Mouse (Mus musculus): ENCODE data around the gene Laptm5. TPM values are rescaled to one million over a fixed set of nuclear protein-coding genes. Genes with fewer than 3 reads are reported as not detected.

The Laptm5 gene
- polyA plus RNA-seq, 1 experiment = 79.0 TPM

- WGBS = 43% methylated on average over 3 of the region's 3 CpGs
- TF ChIP-seq CTCF (IDR thresholded peaks at IDR 0.05; ENCODE audit: extremely low read depth, insufficient read length, insufficient replicate concordance, low read depth, low read length) (no peak), POLR2A (IDR thresholded peaks at IDR 0.05; ENCODE audit: low read depth, low read length) (no peak)
- Histone ChIP-seq H3K36me3 (ENCODE audit: control insufficient read depth, insufficient read depth, low read length) (no peaks in the 10 kb centered on the region), H3K4me3 (ENCODE audit: low read depth, low read length) (no peak overlapping the region), H3K4me1 (ENCODE audit: control insufficient read depth, insufficient read depth, insufficient read length, low read length) (peaks cover 5% of the 10 kb centered on the region; the same call in 1 of the 2 replicates), H3K27me3 (ENCODE audit: control insufficient read depth, insufficient read depth, low read length) (no peaks in the 10 kb centered on the region), H3K27ac (ENCODE audit: insufficient read depth, low read depth, low read length) (peak overlapping the region; percentile 48)
Measured at GRCm38 (mm10) chr4:130899383-130899781, 13.5 kb upstream of the Laptm5 start.

GRCm38 (mm10) chr4:130899782-130900427 lies 13.0 kb upstream of the Laptm5 start:
- Histone ChIP-seq H3K27me3 (ENCODE audit: control insufficient read depth, insufficient read depth, low read length) (no peaks in the 10 kb centered on the region), H3K27ac (ENCODE audit: insufficient read depth, low read depth, low read length) (peak overlapping the region; percentile 78), H3K4me3 (ENCODE audit: low read depth, low read length) (no peak overlapping the region)

GRCm38 (mm10) chr4:130900746-130901145 lies 12.2 kb upstream of the Laptm5 start:
- TF ChIP-seq POLR2A (IDR thresholded peaks at IDR 0.05; ENCODE audit: low read depth, low read length) (no peak), CTCF (IDR thresholded peaks at IDR 0.05; ENCODE audit: extremely low read depth, insufficient read length, insufficient replicate concordance, low read depth, low read length) (no peak)
- no peaks in the 10 kb centered on the region for H3K27me3 ChIP-seq (ENCODE audit: control insufficient read depth, insufficient read depth, low read length)
- H3K36me3 ChIP-seq (ENCODE audit: control insufficient read depth, insufficient read depth, low read length) = no peaks in the 10 kb centered on the region
- H3K4me3 ChIP-seq (ENCODE audit: low read depth, low read length) = no peak overlapping the region
- H3K27ac ChIP-seq (ENCODE audit: insufficient read depth, low read depth, low read length) = no peak overlapping the region
- 63% methylated on average over 7 of the region's 7 CpGs for WGBS
- H3K4me1 ChIP-seq (ENCODE audit: control insufficient read depth, insufficient read depth, insufficient read length, low read length) = peaks cover 5% of the 10 kb centered on the region; the same call in 1 of the 2 replicates

More at GRCm38 (mm10) chr4:130899782-130900427, 13.0 kb upstream of the Laptm5 start:
- no peaks in the 10 kb centered on the region for H3K36me3 ChIP-seq (ENCODE audit: control insufficient read depth, insufficient read depth, low read length)
- peaks cover 5% of the 10 kb centered on the region; the same call in 1 of the 2 replicates for H3K4me1 ChIP-seq (ENCODE audit: control insufficient read depth, insufficient read depth, insufficient read length, low read length)
- 68% methylated on average over 6 of the region's 6 CpGs for WGBS
- TF ChIP-seq POLR2A (IDR thresholded peaks at IDR 0.05; ENCODE audit: low read depth, low read length) (no peak), CTCF (IDR thresholded peaks at IDR 0.05; ENCODE audit: extremely low read depth, insufficient read length, insufficient replicate concordance, low read depth, low read length) (no peak)

GRCm38 (mm10) chr4:130902289-130902781 lies 10.6 kb upstream of the Laptm5 start:
- H3K4me1 ChIP-seq (ENCODE audit: control insufficient read depth, insufficient read depth, insufficient read length, low read length) = peaks cover 5% of the 10 kb centered on the region; the same call in 1 of the 2 replicates
- WGBS = 34% methylated on average over 8 of the region's 8 CpGs
- H3K27me3 ChIP-seq (ENCODE audit: control insufficient read depth, insufficient read depth, low read length) = no peaks in the 10 kb centered on the region
- H3K36me3 ChIP-seq (ENCODE audit: control insufficient read depth, insufficient read depth, low read length) = no peaks in the 10 kb centered on the region
- peak overlapping the region; percentile 60 for H3K27ac ChIP-seq (ENCODE audit: insufficient read depth, low read depth, low read length)
- no peak overlapping the region for H3K4me3 ChIP-seq (ENCODE audit: low read depth, low read length)
- TF ChIP-seq CTCF (IDR thresholded peaks at IDR 0.05; ENCODE audit: extremely low read depth, insufficient read length, insufficient replicate concordance, low read depth, low read length) (no peak), POLR2A (IDR thresholded peaks at IDR 0.05; ENCODE audit: low read depth, low read length) (no peak)

- WGBS = 58% methylated on average over 7 of the region's 7 CpGs
- no peaks in the 10 kb centered on the region for H3K27me3 ChIP-seq (ENCODE audit: control insufficient read depth, insufficient read depth, low read length)
- no peak overlapping the region for H3K27ac ChIP-seq (ENCODE audit: insufficient read depth, low read depth, low read length)
- H3K36me3 ChIP-seq (ENCODE audit: control insufficient read depth, insufficient read depth, low read length) = no peaks in the 10 kb centered on the region
- H3K4me3 ChIP-seq (ENCODE audit: low read depth, low read length) = no peak overlapping the region
- no peak for TF ChIP-seq CTCF (IDR thresholded peaks at IDR 0.05; ENCODE audit: extremely low read depth, insufficient read length, insufficient replicate concordance, low read depth, low read length)
- TF ChIP-seq POLR2A (IDR thresholded peaks at IDR 0.05; ENCODE audit: low read depth, low read length) = no peak
- peaks cover 3% of the 10 kb centered on the region; the same call in 1 of the 2 replicates for H3K4me1 ChIP-seq (ENCODE audit: control insufficient read depth, insufficient read depth, insufficient read length, low read length)
Measured at GRCm38 (mm10) chr4:130905025-130905424, 7.9 kb upstream of the Laptm5 start.

GRCm38 (mm10) chr4:130905882-130906281 lies 7.0 kb upstream of the Laptm5 start:
- 72% methylated on average over 6 of the region's 6 CpGs for WGBS
- Histone ChIP-seq H3K4me3 (ENCODE audit: low read depth, low read length) (no peak overlapping the region), H3K27ac (ENCODE audit: insufficient read depth, low read depth, low read length) (no peak overlapping the region), H3K36me3 (ENCODE audit: control insufficient read depth, insufficient read depth, low read length) (no peaks in the 10 kb centered on the region), H3K27me3 (ENCODE audit: control insufficient read depth, insufficient read depth, low read length) (no peaks in the 10 kb centered on the region), H3K4me1 (ENCODE audit: control insufficient read depth, insufficient read depth, insufficient read length, low read length) (peaks cover 1% of the 10 kb centered on the region; the same call in 1 of the 2 replicates)
- TF ChIP-seq CTCF (IDR thresholded peaks at IDR 0.05; ENCODE audit: extremely low read depth, insufficient read length, insufficient replicate concordance, low read depth, low read length) (no peak), POLR2A (IDR thresholded peaks at IDR 0.05; ENCODE audit: low read depth, low read length) (no peak)

- TF ChIP-seq POLR2A (IDR thresholded peaks at IDR 0.05; ENCODE audit: low read depth, low read length) (no peak), CTCF (IDR thresholded peaks at IDR 0.05; ENCODE audit: extremely low read depth, insufficient read length, insufficient replicate concordance, low read depth, low read length) (no peak)
- H3K27ac ChIP-seq (ENCODE audit: insufficient read depth, low read depth, low read length) = no peak overlapping the region
- H3K4me3 ChIP-seq (ENCODE audit: low read depth, low read length) = no peak overlapping the region
- no peaks in the 10 kb centered on the region for H3K27me3 ChIP-seq (ENCODE audit: control insufficient read depth, insufficient read depth, low read length)
- no peaks in the 10 kb centered on the region; the same call in 1 of the 2 replicates for H3K4me1 ChIP-seq (ENCODE audit: control insufficient read depth, insufficient read depth, insufficient read length, low read length)
- WGBS = 42% methylated on average over 8 of the region's 8 CpGs
- H3K36me3 ChIP-seq (ENCODE audit: control insufficient read depth, insufficient read depth, low read length) = no peaks in the 10 kb centered on the region
Measured at GRCm38 (mm10) chr4:130906296-130906695, 6.6 kb upstream of the Laptm5 start.

Measured in small intestine, adult 2 months (tissue).